Mouse (Mus musculus) right cerebral cortex, postnatal 36 days (tissue): ENCODE data around the gene Polr3gl.
A peak's percentile ranks its signal among the peaks of the same experiment; 100 is the strongest.
"Not testable (repeated sequence)": the region's sequence is repeated elsewhere in the genome, so short reads cannot be mapped to it uniquely, and the experiment has no call there.

Experiments used
- DNase-seq, 2 experiments: peaks; one replicate each; pipeline ENCODE4 v3.0.0; 2022; ENCODE audit warnings: low spot score in 2 of 2, mixed read lengths in 1 of 2

Gene Polr3gl

DNA sequence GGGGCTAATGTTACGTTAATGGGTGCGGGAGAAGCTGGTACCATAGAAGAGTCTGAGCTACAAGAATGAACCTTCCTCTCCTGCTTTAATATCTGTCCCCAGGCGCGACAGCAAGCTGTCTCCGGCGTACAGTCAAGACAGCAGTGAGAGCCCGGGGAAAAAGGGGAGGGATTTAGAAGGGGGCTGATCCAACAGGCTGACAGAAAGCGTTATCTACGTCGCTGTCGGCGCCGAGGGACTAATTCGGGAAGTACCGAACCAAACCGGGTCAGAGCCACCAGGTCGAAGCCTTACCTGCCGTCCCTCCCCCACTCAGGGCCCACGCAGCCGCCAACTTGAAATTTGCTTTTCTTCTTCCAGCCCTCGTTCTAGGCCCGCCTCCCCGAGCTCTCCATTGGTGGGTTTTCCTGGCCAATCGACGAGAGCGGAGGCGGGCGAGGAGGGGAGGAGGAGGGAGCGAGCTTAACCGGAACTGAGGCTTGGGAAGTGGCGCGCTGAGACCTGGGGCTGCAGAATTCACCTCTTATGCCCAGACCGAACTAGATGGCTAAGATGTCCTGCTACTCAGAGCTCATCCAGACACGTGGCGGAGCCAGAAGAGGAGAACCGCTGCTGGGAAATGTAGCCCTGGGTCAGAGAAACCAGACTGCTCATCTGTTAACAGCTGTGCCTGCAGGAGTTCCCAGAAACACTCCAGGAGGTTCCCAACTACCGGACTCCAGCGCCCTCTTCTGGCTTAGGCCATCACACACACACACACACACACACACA is at the start of gene Polr3gl:
TSS of gene Polr3gl (minus strand) at position 392 of the 771 bp plus-strand sequence.
- peak; percentile 90 to 92 for DNase-seq

- peak in 1 of 2 experiments; percentile 27 for DNase-seq
These were observed 45.2 kb upstream of the Polr3gl start for GRCm38 (mm10) chr3:96639219-96639618.

GRCm38 (mm10) chr3:96636448-96636847 is 42.5 kb upstream of the Polr3gl start:
- DNase-seq = no peak

DNA sequence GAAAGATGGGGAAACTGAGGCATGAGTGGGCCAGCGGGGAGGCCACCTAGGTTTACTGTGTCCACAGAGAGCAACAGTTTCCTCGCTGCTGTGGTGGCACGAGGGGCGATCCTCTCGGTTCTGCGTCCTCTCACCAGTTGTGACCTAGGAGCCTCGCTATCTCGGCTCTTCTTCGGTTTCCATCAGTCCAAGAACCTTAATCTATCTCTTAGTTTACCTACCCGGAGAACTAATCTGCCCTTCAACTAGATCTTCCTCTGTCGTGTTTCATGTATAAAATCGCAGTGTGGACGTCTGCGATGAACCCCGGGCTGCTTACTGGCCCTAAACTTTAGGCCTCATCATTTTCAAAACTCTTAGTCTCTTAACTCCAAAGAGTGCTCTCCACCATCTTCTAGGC is 41.9 kb upstream of the Polr3gl start:
- DNase-seq = no peak

GRCm38 (mm10) chr3:96634928-96635879 is 41.2 kb upstream of the Polr3gl start, which contains the start of the genes Pex11b and Gm42957:
Gene Pex11b, plus strand, starts transcription at chr3:96635376.
Gene Gm42957, plus strand, starts transcription at chr3:96635474.
- peak; percentile 85 to 88 for DNase-seq

GRCm38 (mm10) chr3:96634015-96634414 is 40.0 kb upstream of the Polr3gl start:
- no peak for DNase-seq

DNA sequence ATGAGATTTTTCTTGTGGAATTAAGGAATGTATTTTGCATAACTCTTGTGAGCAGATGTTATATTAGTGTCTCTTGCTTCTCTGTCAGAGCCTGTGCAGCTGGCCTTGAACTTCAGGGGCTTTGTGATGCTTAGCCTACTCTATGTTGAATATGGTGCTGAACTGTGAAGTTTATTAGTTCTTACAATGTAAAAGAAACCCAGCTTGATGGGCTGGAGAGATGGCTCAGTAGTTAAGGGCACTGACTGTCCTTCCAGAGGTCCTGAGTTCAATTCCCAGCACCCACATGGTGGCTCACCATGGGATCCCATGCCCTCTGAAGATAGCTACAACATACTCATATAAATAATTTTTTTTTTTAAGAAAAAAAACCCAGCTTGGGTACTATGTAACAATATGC is 38.1 kb upstream of the Polr3gl start:
- DNase-seq = no peak

DNA sequence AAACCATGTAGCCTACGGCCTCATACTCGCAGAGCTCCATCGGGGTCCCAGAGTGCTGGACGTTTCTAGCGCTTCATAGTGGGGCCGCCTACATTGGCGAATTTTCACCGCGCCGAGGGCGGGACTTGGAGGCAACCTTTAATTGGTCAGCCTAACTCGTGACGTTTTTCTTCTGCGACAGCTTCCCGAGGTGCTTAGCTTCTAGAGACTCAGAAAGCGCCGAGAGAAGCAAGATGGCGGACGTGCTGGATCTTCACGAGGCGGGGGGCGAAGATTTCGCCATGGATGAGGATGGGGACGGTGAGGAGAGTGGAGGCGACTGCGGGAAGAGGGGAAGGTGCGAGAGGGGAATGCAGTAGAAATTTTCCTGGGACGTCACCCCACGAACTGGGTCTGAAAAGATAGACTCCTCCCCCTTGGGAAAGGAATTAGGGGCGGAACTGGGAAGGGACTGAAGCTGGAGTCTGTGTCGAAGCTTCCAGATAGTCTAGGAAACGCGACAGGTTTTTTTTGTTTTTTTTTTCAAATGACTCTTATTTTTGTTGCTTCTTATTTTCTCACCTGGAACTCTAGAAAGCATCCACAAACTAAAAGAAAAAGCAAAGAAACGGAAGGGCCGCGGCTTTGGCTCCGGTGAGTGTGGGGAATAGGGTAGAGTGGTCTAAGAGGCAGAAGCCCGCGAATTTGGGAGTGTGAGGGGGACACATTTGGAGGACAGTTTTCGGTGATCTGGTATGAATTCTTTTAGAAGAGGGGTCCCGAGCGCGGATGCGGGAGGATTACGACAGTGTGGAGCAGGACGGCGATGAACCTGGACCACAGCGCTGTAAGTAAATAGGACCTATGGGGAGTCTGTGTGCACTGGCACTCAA is 36.0 kb upstream of the Polr3gl start, which contains the start of gene Rbm8a:
TSS of gene Rbm8a (plus strand) at position 205 of the 872 bp plus-strand sequence.
- DNase-seq = peak; percentile 96 to 97

- DNase-seq = no peak
These were observed 29.2 kb upstream of the Polr3gl start for GRCm38 (mm10) chr3:96623201-96623600.

- no peak for DNase-seq
These were observed 24.0 kb upstream of the Polr3gl start for GRCm38 (mm10) chr3:96617941-96618340.

- no peak for DNase-seq
These were observed 12.6 kb upstream of the Polr3gl start for GRCm38 (mm10) chr3:96606618-96607017.

DNA sequence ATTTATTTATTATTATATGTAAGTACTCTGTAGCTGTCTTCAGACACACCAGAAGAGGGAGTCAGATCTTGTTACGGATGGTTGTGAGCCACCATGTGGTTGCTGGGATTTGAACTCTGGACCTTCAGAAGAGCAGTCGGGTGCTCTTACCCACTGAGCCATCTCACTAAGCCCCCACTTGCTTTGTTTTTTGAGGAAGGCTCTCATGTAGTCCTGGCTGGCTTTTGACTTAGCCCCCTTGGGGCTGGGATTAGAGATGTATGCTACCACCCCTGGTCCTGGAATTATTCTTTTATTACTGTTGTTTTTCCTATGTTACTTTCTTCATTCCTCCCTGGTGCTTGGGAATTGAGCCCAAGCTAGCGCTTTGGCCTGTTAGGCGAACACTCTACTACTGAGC is 12.0 kb upstream of the Polr3gl start:
- not testable (repeated sequence) for DNase-seq

- no peak for DNase-seq
These were observed 9.3 kb upstream of the Polr3gl start for GRCm38 (mm10) chr3:96603311-96603710.

DNA sequence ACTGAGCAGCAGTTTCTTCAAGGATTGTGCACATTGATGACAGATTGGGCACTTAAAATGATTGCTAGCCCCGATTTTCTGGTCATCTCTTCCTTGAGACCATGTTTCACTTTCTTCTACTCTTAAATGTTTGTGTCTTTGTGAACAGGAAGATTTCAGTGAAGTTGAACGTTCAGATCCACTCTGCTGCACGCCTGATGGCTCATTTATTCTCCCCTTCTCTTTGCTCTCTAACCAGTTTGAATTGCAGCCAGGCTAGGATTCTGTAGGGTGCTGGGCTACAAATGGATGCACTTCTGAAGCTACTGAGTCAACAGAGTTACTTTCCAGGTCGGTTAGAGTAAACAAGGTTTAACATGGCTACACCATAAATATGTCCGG is 8.7 kb upstream of the Polr3gl start:
- no peak for DNase-seq

GRCm38 (mm10) chr3:96601941-96602703 is 8.1 kb upstream of the Polr3gl start:
- DNase-seq = peak in 1 of 2 experiments; percentile 18

DNA sequence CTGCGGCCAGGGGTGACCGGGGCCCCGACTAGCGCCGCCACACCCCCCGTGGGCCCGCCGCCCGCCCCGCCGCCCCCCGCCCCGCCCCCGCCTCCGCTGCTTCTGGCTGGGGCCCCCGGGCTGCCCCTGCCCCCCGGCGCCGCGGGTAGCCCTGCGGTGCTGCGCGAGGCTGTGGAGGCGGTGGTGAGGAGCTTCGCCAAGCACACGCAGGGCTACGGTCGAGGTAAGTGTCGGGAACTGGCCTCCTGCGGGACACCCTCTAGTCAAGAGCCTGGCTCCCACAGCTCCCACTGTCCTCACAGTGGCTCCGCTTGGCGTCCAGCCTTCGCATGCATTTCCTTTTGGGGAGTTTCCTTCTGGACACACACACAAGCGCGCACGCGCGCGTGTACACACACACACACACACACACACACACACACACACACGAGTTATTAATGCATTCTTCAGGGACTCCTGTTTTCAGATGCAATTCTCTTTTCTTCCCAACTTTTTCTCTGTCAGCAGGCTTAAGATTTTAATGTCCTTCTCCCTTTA is 7.3 kb upstream of the Polr3gl start:
- DNase-seq = peak; percentile 49 to 57

- peak; percentile 93 to 95 for DNase-seq
These were observed 6.8 kb upstream of the Polr3gl start, which contains the start of gene Lix1l for GRCm38 (mm10) chr3:96600639-96601250. Gene Lix1l, plus strand, starts transcription at chr3:96601149.

- no peak for DNase-seq
These were observed 5.4 kb upstream of the Polr3gl start for GRCm38 (mm10) chr3:96599411-96599810.

GRCm38 (mm10) chr3:96599069-96599393 is 5.0 kb upstream of the Polr3gl start:
- DNase-seq = no peak
